Mouse (Mus musculus): ENCODE measurements around the gene Rhob.

The Rhob gene

GRCm38 (mm10) chr12:8451571-8452485 is 48.0 kb downstream of the Rhob start:
- no peak for DNase-seq (ENCODE audit: low read depth, low spot score)
- Histone ChIP-seq H3K27me3 (ENCODE audit: control insufficient read depth, insufficient read depth, low read length, poor library complexity, severe bottlenecking) (no peaks in the 10 kb centered on the region), H3K36me3 (ENCODE audit: control insufficient read depth, insufficient read depth, low read length, poor library complexity, severe bottlenecking) (no peaks in the 10 kb centered on the region)

- Histone ChIP-seq H3K27me3 (ENCODE audit: control insufficient read depth, insufficient read depth, low read length, poor library complexity, severe bottlenecking) (no peaks in the 10 kb centered on the region), H3K36me3 (ENCODE audit: control insufficient read depth, insufficient read depth, low read length, poor library complexity, severe bottlenecking) (no peaks in the 10 kb centered on the region)
- no peak for DNase-seq (ENCODE audit: low read depth, low spot score)
These were observed 49.2 kb downstream of the Rhob start for GRCm38 (mm10) chr12:8450639-8451038.

GRCm38 (mm10) chr12:8450028-8450427 is 49.8 kb downstream of the Rhob start:
- no peaks in the 10 kb centered on the region for H3K36me3 ChIP-seq (ENCODE audit: control insufficient read depth, insufficient read depth, low read length, poor library complexity, severe bottlenecking)
- H3K27me3 ChIP-seq (ENCODE audit: control insufficient read depth, insufficient read depth, low read length, poor library complexity, severe bottlenecking), result no peaks in the 10 kb centered on the region
- no peak for DNase-seq (ENCODE audit: low read depth, low spot score)
